Mouse (Mus musculus): ENCODE measurements around the gene Lpin1.

Gene Lpin1

GRCm38 (mm10) chr12:16619453-16619852 is 8.7 kb upstream of the Lpin1 start:
- no peak for DNase-seq (ENCODE audit: low read depth, low spot score)

- no peak for DNase-seq (ENCODE audit: low read depth, low spot score)
These were observed 7.9 kb upstream of the Lpin1 start for GRCm38 (mm10) chr12:16618512-16619274.

GRCm38 (mm10) chr12:16615738-16616137 is 5.0 kb upstream of the Lpin1 start:
- DNase-seq (ENCODE audit: low read depth, low spot score), result peak; percentile 28

GRCm38 (mm10) chr12:16614556-16614955 is 3.8 kb upstream of the Lpin1 start:
- no peak for DNase-seq (ENCODE audit: low read depth, low spot score)

- DNase-seq (ENCODE audit: low read depth, low spot score), result no peak
These were observed 5.1 kb downstream of the Lpin1 start for GRCm38 (mm10) chr12:16605624-16606023.

GRCm38 (mm10) chr12:16602271-16602670 is 8.5 kb downstream of the Lpin1 start:
- DNase-seq (ENCODE audit: low read depth, low spot score), result no peak

- DNase-seq (ENCODE audit: low read depth, low spot score), result no peak
These were observed 10.4 kb downstream of the Lpin1 start for GRCm38 (mm10) chr12:16600374-16600773.

GRCm38 (mm10) chr12:16599359-16599758 is 11.4 kb downstream of the Lpin1 start:
- DNase-seq (ENCODE audit: low read depth, low spot score), result no peak

- no peak for DNase-seq (ENCODE audit: low read depth, low spot score)
These were observed 17.0 kb downstream of the Lpin1 start for GRCm38 (mm10) chr12:16593761-16594160.

GRCm38 (mm10) chr12:16593014-16593413 is 17.8 kb downstream of the Lpin1 start:
- no peak for DNase-seq (ENCODE audit: low read depth, low spot score)

- DNase-seq (ENCODE audit: low read depth, low spot score), result no peak
These were observed 18.3 kb downstream of the Lpin1 start for GRCm38 (mm10) chr12:16592451-16592850.

- peak; percentile 82 for DNase-seq (ENCODE audit: low read depth, low spot score)
These were observed 19.1 kb downstream of the Lpin1 start for GRCm38 (mm10) chr12:16591453-16592200.

GRCm38 (mm10) chr12:16589966-16590365 is 20.8 kb downstream of the Lpin1 start:
- DNase-seq (ENCODE audit: low read depth, low spot score), result no peak

- peak; percentile 76 for DNase-seq (ENCODE audit: low read depth, low spot score)
These were observed 21.4 kb downstream of the Lpin1 start for GRCm38 (mm10) chr12:16589204-16589949.

- DNase-seq (ENCODE audit: low read depth, low spot score), result no peak
These were observed 22.2 kb downstream of the Lpin1 start for GRCm38 (mm10) chr12:16588396-16589042.

- DNase-seq (ENCODE audit: low read depth, low spot score), result no peak
These were observed 23.0 kb downstream of the Lpin1 start for GRCm38 (mm10) chr12:16587767-16588166.

- no peak for DNase-seq (ENCODE audit: low read depth, low spot score)
These were observed 23.7 kb downstream of the Lpin1 start for GRCm38 (mm10) chr12:16587111-16587510.

- DNase-seq (ENCODE audit: low read depth, low spot score), result no peak
These were observed 25.8 kb downstream of the Lpin1 start for GRCm38 (mm10) chr12:16584964-16585363.

- DNase-seq (ENCODE audit: low read depth, low spot score), result no peak
These were observed 26.6 kb downstream of the Lpin1 start for GRCm38 (mm10) chr12:16584035-16584682.

GRCm38 (mm10) chr12:16583313-16583712 is 27.5 kb downstream of the Lpin1 start:
- no peak for DNase-seq (ENCODE audit: low read depth, low spot score)

- no peak for DNase-seq (ENCODE audit: low read depth, low spot score)
These were observed 30.5 kb downstream of the Lpin1 start for GRCm38 (mm10) chr12:16580306-16580705.
